Mouse (Mus musculus) small intestine, adult 2 months (tissue): Measurements from ENCODE around the gene Prpf40b. TPM values are rescaled to one million over a fixed set of nuclear protein-coding genes. Genes with fewer than 3 reads are reported as not detected.
A peak's percentile ranks its signal among the peaks of the same experiment; 100 is the strongest.

Source experiments
- H3K27ac ChIP-seq: fragments of 200-500 bp; 2 replicates; pipeline ENCODE4 v1.5.1; 2012; ENCODE audit warnings: low read depth, low read length, control low read depth, inconsistent platforms; ENCODE audit not compliant: insufficient read depth
- H3K27me3 ChIP-seq: fragments of 200-500 bp; 2 replicates; pipeline ENCODE4 v1.6.1; 2012; ENCODE audit warnings: mild to moderate bottlenecking, moderate library complexity, low read length, inconsistent platforms; ENCODE audit not compliant: control insufficient read depth, insufficient read depth
- H3K36me3 ChIP-seq: fragments of 200-500 bp; 2 replicates; pipeline ENCODE4 v1.6.1; 2012; ENCODE audit warnings: mild to moderate bottlenecking, low read length, control low read depth, inconsistent platforms; ENCODE audit not compliant: control insufficient read depth, insufficient read depth
- H3K4me1 ChIP-seq: fragments of 200-500 bp; 2 replicates; pipeline ENCODE4 v1.6.1; 2012; ENCODE audit warnings: low read length, inconsistent platforms, mixed read lengths; ENCODE audit not compliant: control insufficient read depth, insufficient read depth, insufficient read length
- H3K4me3 ChIP-seq: fragments of 200-500 bp; 2 replicates; pipeline ENCODE4 v1.5.1; 2012; ENCODE audit warnings: low read depth, mild to moderate bottlenecking, control low read depth, inconsistent platforms, low read length, moderate library complexity
- CTCF ChIP-seq: fragments of 200-500 bp; IDR thresholded peaks from 2 replicates; pipeline ENCODE4 v1.5.1; 2012; ENCODE audit warnings: low read depth, mild to moderate bottlenecking, control low read depth, inconsistent platforms, low read length, moderate library complexity, mixed read lengths; ENCODE audit not compliant: insufficient replicate concordance, insufficient read length; ENCODE audit errors: extremely low read depth
- POLR2A ChIP-seq: fragments of 200-500 bp; IDR thresholded peaks from 2 replicates; pipeline ENCODE4 v1.6.1; 2012; ENCODE audit warnings: low read depth, mild to moderate bottlenecking, control low read depth, inconsistent platforms, low read length, moderate library complexity
- WGBS: fragments of 180-500 bp; shearing (Covaris S2); methylation state at CpG from one replicate; pipeline ENCODE4 v1.1.7; 2018; 5-methylcytosine and 5-hydroxymethylcytosine counted together
- polyA plus RNA-seq: library from polyadenylated mRNA; depleted of rRNA; stranded (reverse); fragments of >200 nt; gene quantifications from 2 replicates; pipeline ENCODE4 v1.2.3, GENCODE M21; 2012

Gene Prpf40b
- polyA plus RNA-seq, 1 experiment, result 20.8 TPM

GRCm38 (mm10) chr15:99294287-99294686, 600 bp upstream of the Prpf40b start:
- WGBS, result 3% methylated on average over 16 of the region's 16 CpGs

DNA sequence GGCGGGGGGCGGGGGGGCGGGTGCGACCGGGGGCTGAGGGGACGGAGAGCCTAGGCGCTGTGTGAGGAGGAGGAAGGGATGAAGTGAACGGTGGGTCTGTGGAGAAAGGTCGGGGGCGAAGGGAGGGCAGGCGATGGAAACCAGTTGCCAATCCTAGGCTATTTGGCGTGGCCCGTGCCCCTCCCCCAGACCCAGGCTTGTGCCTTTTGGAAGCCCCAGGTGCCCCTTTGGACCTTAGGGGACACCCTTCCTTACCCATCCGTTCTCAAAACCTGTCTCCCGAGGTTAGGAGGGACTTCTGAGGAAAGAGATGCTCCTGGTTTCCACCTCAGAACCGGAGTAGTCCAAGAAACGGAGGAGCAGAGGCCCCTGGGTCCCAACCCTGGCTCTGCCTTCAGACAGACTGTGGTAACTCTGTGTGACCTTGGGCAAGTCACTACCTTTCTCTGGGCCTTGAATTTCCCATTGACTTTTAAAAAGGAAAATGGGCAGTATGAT, 646 bp downstream of the Prpf40b start, which contains the start of gene Fam186b:
Gene Fam186b (minus strand): TSS at position 405 of the 498 bp plus-strand sequence.
- H3K27ac ChIP-seq, result no peak within 1 kb of the TSS
- H3K36me3 ChIP-seq, result no peaks in the 10 kb centered on the region
- TF ChIP-seq CTCF, result no peak
- no peak for TF ChIP-seq POLR2A
- peak within 1 kb of the TSS; percentile 94 for H3K4me3 ChIP-seq
- 10% methylated on average over 15 of the region's 17 CpGs for WGBS
- H3K27me3 ChIP-seq, result no peaks in the 10 kb centered on the region
- H3K4me1 ChIP-seq, result no peaks in the 10 kb centered on the region

More at GRCm38 (mm10) chr15:99294287-99294686, 600 bp upstream of the Prpf40b start:
- Histone ChIP-seq H3K27ac (no peak overlapping the region), H3K36me3 (no peaks in the 10 kb centered on the region), H3K4me3 (peak overlapping the region; percentile 94), H3K27me3 (no peaks in the 10 kb centered on the region), H3K4me1 (no peaks in the 10 kb centered on the region)
- TF ChIP-seq CTCF, result no peak
- no peak for TF ChIP-seq POLR2A

- Histone ChIP-seq H3K4me3 (no peak overlapping the region), H3K4me1 (no peaks in the 10 kb centered on the region), H3K36me3 (no peaks in the 10 kb centered on the region), H3K27me3 (no peaks in the 10 kb centered on the region), H3K27ac (no peak overlapping the region)
- 54% methylated on average over 5 of the region's 5 CpGs for WGBS
- no peak for TF ChIP-seq POLR2A
- TF ChIP-seq CTCF, result no peak
Observed at GRCm38 (mm10) chr15:99296213-99296612, 1.3 kb downstream of the Prpf40b start.

- Histone ChIP-seq H3K36me3 (peaks cover 7% of the 10 kb centered on the region; the same call in 1 of the 2 replicates), H3K4me1 (no peaks in the 10 kb centered on the region), H3K4me3 (no peak overlapping the region), H3K27ac (no peak overlapping the region), H3K27me3 (no peaks in the 10 kb centered on the region)
- no peak for TF ChIP-seq POLR2A
- 88% methylated on average over 9 of the region's 9 CpGs for WGBS
Observed at GRCm38 (mm10) chr15:99307476-99307875, 12.6 kb downstream of the Prpf40b start.

GRCm38 (mm10) chr15:99309549-99309948, 14.7 kb downstream of the Prpf40b start:
- no peak overlapping the region for H3K4me3 ChIP-seq
- no peak overlapping the region for H3K27ac ChIP-seq
- H3K4me1 ChIP-seq, result no peaks in the 10 kb centered on the region
- H3K27me3 ChIP-seq, result no peaks in the 10 kb centered on the region
- TF ChIP-seq CTCF (no peak), POLR2A (no peak)
- peaks cover 7% of the 10 kb centered on the region; the same call in 1 of the 2 replicates for H3K36me3 ChIP-seq
- WGBS, result 91% methylated on average over 9 of the region's 9 CpGs

- Histone ChIP-seq H3K4me3 (no peak overlapping the region), H3K4me1 (no peaks in the 10 kb centered on the region), H3K27ac (no peak overlapping the region), H3K27me3 (no peaks in the 10 kb centered on the region), H3K36me3 (peaks cover 7% of the 10 kb centered on the region; the same call in 1 of the 2 replicates)
- 90% methylated on average over 5 of the region's 5 CpGs for WGBS
- no peak for TF ChIP-seq POLR2A
- TF ChIP-seq CTCF, result no peak
Observed at GRCm38 (mm10) chr15:99310617-99311016, 15.7 kb downstream of the Prpf40b start.

DNA sequence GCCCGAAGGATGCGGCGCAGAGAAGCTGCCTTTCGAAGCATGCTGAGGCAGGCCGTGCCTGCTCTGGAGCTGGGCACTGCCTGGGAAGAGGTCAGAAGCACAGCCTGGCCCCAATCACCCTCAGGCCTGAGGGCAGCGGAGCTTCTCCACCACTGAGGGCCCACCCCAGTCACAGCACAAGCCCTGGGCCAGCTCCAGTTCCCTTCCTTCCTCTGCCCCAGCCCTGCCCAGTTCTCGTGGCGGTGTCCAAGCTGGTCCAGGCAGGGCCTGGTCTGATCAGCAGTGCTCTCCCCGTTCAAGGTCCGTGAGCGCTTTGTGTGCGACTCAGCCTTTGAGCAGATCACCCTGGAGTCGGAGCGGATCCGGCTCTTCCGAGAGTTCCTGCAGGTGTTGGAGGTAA, 20.0 kb downstream of the Prpf40b start:
- TF ChIP-seq CTCF, result no peak
- TF ChIP-seq POLR2A, result no peak
- H3K27ac ChIP-seq, result no peak overlapping the region
- no peaks in the 10 kb centered on the region for H3K27me3 ChIP-seq
- H3K4me1 ChIP-seq, result no peaks in the 10 kb centered on the region
- WGBS, result 77% methylated on average over 16 of the region's 16 CpGs
- H3K36me3 ChIP-seq, result peaks cover 1% of the 10 kb centered on the region; the same call in 1 of the 2 replicates
- no peak overlapping the region for H3K4me3 ChIP-seq

DNA sequence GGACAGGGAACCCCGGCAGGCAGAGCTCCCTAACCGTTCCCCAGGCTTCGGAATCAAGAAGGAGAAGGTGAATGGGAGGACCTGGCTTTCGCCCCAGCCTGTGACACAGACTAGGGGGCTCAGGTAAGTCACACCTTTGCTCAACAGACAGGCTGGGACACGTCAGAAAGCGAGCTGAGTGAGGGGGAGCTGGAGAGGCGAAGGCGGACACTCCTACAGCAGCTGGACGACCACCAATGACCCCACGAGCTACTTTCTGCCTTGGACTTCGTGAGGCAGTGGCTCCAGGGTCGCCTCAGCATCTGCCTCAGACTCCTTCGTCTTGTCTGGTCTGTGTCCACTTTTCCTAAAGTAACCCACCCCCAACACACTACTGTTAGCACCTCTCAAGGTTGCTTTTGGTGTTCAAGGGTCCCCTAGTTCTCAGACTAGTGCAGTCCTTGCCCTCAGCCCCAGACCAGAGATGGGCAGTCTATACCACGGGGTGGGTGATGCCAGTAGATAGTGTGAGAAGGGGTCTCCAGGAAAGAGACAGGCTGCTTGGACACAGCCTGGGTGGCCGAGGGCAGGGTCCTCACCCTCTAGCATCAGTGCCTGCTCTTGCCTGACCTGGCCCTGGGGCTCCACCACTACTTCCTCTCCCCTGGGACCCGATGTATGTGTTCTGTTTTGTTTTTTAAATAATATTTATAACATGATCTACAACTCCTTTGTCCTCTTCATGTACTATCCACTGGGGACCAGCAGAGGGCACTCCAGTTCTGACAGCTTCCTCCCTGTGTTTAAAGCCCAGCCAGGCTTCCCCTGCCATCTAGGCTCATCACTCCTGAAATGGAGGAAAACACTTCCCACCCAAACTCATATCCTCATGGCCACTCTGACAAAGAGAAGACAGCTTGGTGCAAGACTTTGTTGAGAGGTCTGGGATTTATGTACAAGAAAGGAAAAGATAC, 21.7 kb downstream of the Prpf40b start:
- TF ChIP-seq CTCF (peak; percentile 84; the same call in 1 of the 2 replicates), POLR2A (no peak)
- 0 out of 2 replicates have a peak overlapping the region, but pooled peaks have one; percentile 3 for H3K27ac ChIP-seq
- H3K36me3 ChIP-seq, result peaks cover 2% of the 10 kb centered on the region; the same call in 1 of the 2 replicates
- WGBS, result 71% methylated on average over 16 of the region's 16 CpGs
- H3K4me3 ChIP-seq, result no peak overlapping the region
- no peaks in the 10 kb centered on the region for H3K27me3 ChIP-seq
- no peaks in the 10 kb centered on the region for H3K4me1 ChIP-seq
